Mouse (Mus musculus) brain, embryonic 14.5 days (tissue): Measurements from ENCODE around the gene Dnajc27. TPM values are rescaled to one million over a fixed set of nuclear protein-coding genes. Genes with fewer than 3 reads are reported as not detected.

Source experiments
- DNase-seq: peaks from one replicate; pipeline ENCODE4 v3.0.0-alpha.2; 2011; ENCODE audit warnings: low read depth
- CTCF ChIP-seq: fragments of 200-500 bp; IDR thresholded peaks from 2 replicates; pipeline ENCODE4 v1.5.1; 2012; ENCODE audit warnings: inconsistent platforms, mild to moderate bottlenecking, moderate library complexity, borderline replicate concordance; ENCODE audit not compliant: insufficient read depth, insufficient read length; ENCODE audit errors: extremely low read depth
- POLR2A ChIP-seq: fragments of 200-500 bp; IDR thresholded peaks from 2 replicates; pipeline ENCODE4 v1.6.1; 2012; ENCODE audit warnings: mild to moderate bottlenecking, inconsistent platforms, borderline replicate concordance; ENCODE audit not compliant: poor library complexity, insufficient read depth, insufficient read length, severe bottlenecking; ENCODE audit errors: extremely low read depth
- polyA plus RNA-seq: library from polyadenylated mRNA; depleted of rRNA; stranded (reverse); fragments of >200 nt; gene quantifications from 2 replicates; pipeline ENCODE4 v1.2.3, GENCODE M21; 2012

The Dnajc27 gene
- polyA plus RNA-seq, 1 experiment = 21.1 TPM

- no peak for DNase-seq
Measured at GRCm38 (mm10) chr12:4058321-4058720, 24.1 kb upstream of the Dnajc27 start.

GRCm38 (mm10) chr12:4059683-4060082 is 22.7 kb upstream of the Dnajc27 start:
- TF ChIP-seq POLR2A = no peak
- no peak for TF ChIP-seq CTCF
- DNase-seq = no peak

More at GRCm38 (mm10) chr12:4058321-4058720, 24.1 kb upstream of the Dnajc27 start:
- TF ChIP-seq POLR2A (no peak), CTCF (no peak)

- TF ChIP-seq POLR2A (no peak), CTCF (no peak)
- DNase-seq = no peak
Measured at GRCm38 (mm10) chr12:4065498-4065897, 16.9 kb upstream of the Dnajc27 start.

- TF ChIP-seq CTCF (no peak), POLR2A (no peak)
- DNase-seq = no peak
Measured at GRCm38 (mm10) chr12:4065944-4066343, 16.4 kb upstream of the Dnajc27 start.

- no peak for TF ChIP-seq CTCF
- no peak for TF ChIP-seq POLR2A
- no peak for DNase-seq
Measured at GRCm38 (mm10) chr12:4066681-4067459, 15.5 kb upstream of the Dnajc27 start.

- DNase-seq = no peak
- TF ChIP-seq CTCF = no peak
- TF ChIP-seq POLR2A = no peak
Measured at GRCm38 (mm10) chr12:4068551-4068950, 13.8 kb upstream of the Dnajc27 start.

- TF ChIP-seq CTCF (no peak), POLR2A (no peak)
- no peak for DNase-seq
Measured at GRCm38 (mm10) chr12:4071671-4072070, 10.7 kb upstream of the Dnajc27 start.

GRCm38 (mm10) chr12:4075407-4075806 is 7.0 kb upstream of the Dnajc27 start:
- peak; percentile 25 for DNase-seq
- no peak for TF ChIP-seq CTCF

- TF ChIP-seq POLR2A (no peak), CTCF (no peak)
- no peak for DNase-seq
Measured at GRCm38 (mm10) chr12:4076383-4076782, 6.0 kb upstream of the Dnajc27 start.

- no peak for TF ChIP-seq CTCF
- no peak for TF ChIP-seq POLR2A
- DNase-seq = peak; percentile 67
Measured at GRCm38 (mm10) chr12:4078069-4078468, 4.3 kb upstream of the Dnajc27 start.

- DNase-seq = peak; percentile 85
- peak; percentile 82; the same call in 1 of the 2 replicates for TF ChIP-seq CTCF
- TF ChIP-seq POLR2A = no peak
Measured at GRCm38 (mm10) chr12:4080311-4080710, 2.1 kb upstream of the Dnajc27 start.

- TF ChIP-seq CTCF (no peak), POLR2A (no peak)
- no peak for DNase-seq
Measured at GRCm38 (mm10) chr12:4083441-4083840, 1.1 kb downstream of the Dnajc27 start.
